Mouse (Mus musculus): Measurements from ENCODE around the gene Tmem110.

DNA sequence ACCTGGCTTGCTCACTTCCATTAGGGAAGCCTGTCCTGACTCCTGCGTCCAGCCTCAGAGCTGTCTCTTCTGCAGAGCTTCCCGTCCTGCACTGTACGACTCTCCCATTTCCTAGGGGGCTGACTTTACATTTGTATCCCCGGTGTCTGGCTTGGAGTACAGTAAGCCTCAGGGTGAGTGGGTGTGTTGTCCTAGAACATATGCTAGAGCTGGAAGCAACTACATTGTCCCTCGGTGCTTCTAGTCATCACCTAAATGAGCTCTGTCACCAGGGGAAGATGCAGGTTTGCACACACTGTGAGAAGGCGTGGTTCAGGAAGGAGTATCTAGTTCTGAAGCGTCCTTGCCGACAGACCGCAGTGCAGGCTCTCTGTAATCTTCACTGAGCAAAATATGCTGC, 37.0 kb downstream of the Tmem110 start:
- TF ChIP-seq EP300 (IDR thresholded peaks at IDR 0.05; ENCODE audit: low read depth in 1 of 2, low read length in 2 of 2): no peak
- TF ChIP-seq CTCF (IDR thresholded peaks at IDR 0.05 in 2 of 3, conservative IDR thresholded peaks at IDR 0.05 in 1 of 3; ENCODE audit: control insufficient read depth in 1 of 3, insufficient read depth in 1 of 3, low read depth in 2 of 3, low read length in 3 of 3, poor library complexity in 1 of 3, severe bottlenecking in 1 of 3): no peak
- no peak for TF ChIP-seq POLR2A (IDR thresholded peaks at IDR 0.05; ENCODE audit: control insufficient read depth in 1 of 2, insufficient read depth in 1 of 2, low read depth in 1 of 2, low read length in 2 of 2, poor library complexity in 1 of 2)
- TF ChIP-seq SIN3A (IDR thresholded peaks at IDR 0.05; ENCODE audit: low read length): no peak
- TF ChIP-seq RCOR1 (IDR thresholded peaks at IDR 0.05; ENCODE audit: low read depth, low read length): no peak
- TF ChIP-seq GATA1 (IDR thresholded peaks at IDR 0.05; ENCODE audit: low read depth, low read length): no peak
- TF ChIP-seq ETS1 (IDR thresholded peaks at IDR 0.05; ENCODE audit: low read depth, low read length): no peak
- TF ChIP-seq POLR2AphosphoS2 (IDR thresholded peaks at IDR 0.05; ENCODE audit: low read length): no peak
- TF ChIP-seq ELF1 (IDR thresholded peaks at IDR 0.05; ENCODE audit: low read depth, low read length): no peak
- TF ChIP-seq TCF12 (IDR thresholded peaks at IDR 0.05; ENCODE audit: low read depth, low read length): no peak
- no peak for TF ChIP-seq JUND (IDR thresholded peaks at IDR 0.05; ENCODE audit: low read depth, low read length)
- TF ChIP-seq MAFK (IDR thresholded peaks at IDR 0.05; ENCODE audit: borderline replicate concordance, low read depth, low read length): no peak
- TF ChIP-seq ZNF384 (IDR thresholded peaks at IDR 0.05; ENCODE audit: low read depth, low read length): no peak
- no peak for TF ChIP-seq MXI1 (IDR thresholded peaks at IDR 0.05; ENCODE audit: low read depth, low read length)
